Mouse (Mus musculus) lung, embryonic 14.5 days (tissue): Measurements from ENCODE around the gene Nox4. TPM values are rescaled to one million over a fixed set of nuclear protein-coding genes. Genes with fewer than 3 reads are reported as not detected.

Experiments
- ATAC-seq: fragments of 200-750 bp; cut with Nextera tagmentation; 2 replicates; pipeline ENCODE4 v1.8.0; 2017; ENCODE audit warnings: mild to moderate bottlenecking, moderate TSS enrichment, moderate library complexity; ENCODE audit not compliant: insufficient read depth
- DNase-seq: peaks from one replicate; pipeline ENCODE4 v3.0.0-alpha.2; 2015
- H3K27ac ChIP-seq: fragments of 300-500 bp; sonication (generic); 2 replicates; pipeline ENCODE4 v1.5.1; 2014; ENCODE audit warnings: low read depth, mild to moderate bottlenecking, moderate library complexity
- H3K27me3 ChIP-seq: fragments of 300-500 bp; sonication (generic); 2 replicates; pipeline ENCODE4 v1.6.1; 2014; ENCODE audit warnings: low read length, control low read depth; ENCODE audit not compliant: insufficient read depth
- H3K36me3 ChIP-seq: fragments of 300-500 bp; sonication (generic); 2 replicates; pipeline ENCODE4 v1.6.1; 2014; ENCODE audit warnings: control low read depth; ENCODE audit not compliant: insufficient read depth
- H3K4me1 ChIP-seq: fragments of 300-500 bp; sonication (generic); 2 replicates; pipeline ENCODE4 v1.6.1; 2014; ENCODE audit warnings: antibody characterized with exemption, control low read depth; ENCODE audit not compliant: insufficient read depth
- H3K4me2 ChIP-seq: fragments of 300-500 bp; sonication (generic); 2 replicates; pipeline ENCODE4 v1.6.1; 2014; ENCODE audit warnings: mild to moderate bottlenecking
- H3K4me3 ChIP-seq: fragments of 300-500 bp; sonication (generic); 2 replicates; pipeline ENCODE4 v1.5.1; 2014; ENCODE audit warnings: low read depth, low read length
- H3K9ac ChIP-seq: fragments of 300-500 bp; sonication (generic); 2 replicates; pipeline ENCODE4 v1.6.1; 2014
- H3K9me3 ChIP-seq: fragments of 300-500 bp; sonication (generic); 2 replicates; pipeline ENCODE4 v1.6.1; 2016; ENCODE audit warnings: low read depth, low read length, control low read depth
- CTCF ChIP-seq: IDR thresholded peaks from 2 replicates; pipeline ENCODE4 v1.5.1; 2016; ENCODE audit warnings: antibody characterized with exemption, low read depth
- WGBS: fragments of 180-500 bp; shearing (Covaris S2); extraction: QIAGEN DNeasy Blood & Tissue Kit; methylation state at CpG from one replicate; pipeline ENCODE4 v1.1.7; 2014; 5-methylcytosine and 5-hydroxymethylcytosine counted together
- polyA plus RNA-seq: library from polyadenylated mRNA; unstranded; fragments of >200 nt; fragmentation: Nextera tagmentation; extraction: Ambion mirVana; gene quantifications from 2 replicates; pipeline ENCODE4 v1.2.1, GENCODE M21; 2014

Nox4 gene
- 10.6 and 11.0 TPM in 2 replicates for polyA plus RNA-seq

DNA sequence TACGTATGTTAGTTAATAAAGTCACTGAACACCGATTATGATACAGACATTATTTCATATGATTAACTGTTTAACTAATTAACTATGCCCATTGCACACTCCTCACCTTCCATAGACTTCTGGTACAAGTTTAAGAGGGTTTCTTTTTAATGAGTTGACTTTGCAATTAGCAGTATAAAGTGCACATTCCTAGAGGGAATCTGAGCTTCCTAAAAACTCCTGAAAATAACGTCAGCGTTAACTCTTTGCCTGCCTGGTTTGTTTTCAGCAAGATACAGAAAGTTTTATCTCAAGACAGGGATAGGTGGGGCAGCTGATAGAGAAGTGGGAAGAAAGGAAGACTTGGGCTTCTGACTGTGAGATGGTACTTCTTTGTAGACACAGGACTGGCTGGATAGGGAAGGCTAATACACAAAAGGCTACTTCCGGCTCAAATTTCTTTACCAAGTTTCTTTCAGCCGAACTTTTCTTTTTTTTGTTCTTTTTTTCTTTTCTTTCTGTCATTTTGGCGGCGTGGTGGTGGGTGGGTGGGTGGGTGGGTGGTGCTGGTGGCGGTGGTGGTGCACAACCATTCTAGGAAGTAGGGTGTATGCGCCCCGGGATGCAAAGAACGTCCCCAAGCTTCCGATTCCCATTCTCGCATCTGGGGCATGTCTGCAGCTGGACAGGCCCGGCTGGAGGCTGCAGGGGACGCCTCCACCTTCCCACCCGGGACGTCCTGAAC lies at the start of gene Nox4:
Gene Nox4 (plus strand): TSS at position 241 of the 724 bp plus-strand sequence.
- H3K4me1 ChIP-seq = peaks cover 5% of the 10 kb centered on the region; the same call in 1 of the 2 replicates
- peak within 1 kb of the TSS; percentile 93 for H3K27ac ChIP-seq
- ATAC-seq = peak; percentile 53
- TF ChIP-seq CTCF = no peak
- WGBS = 8% methylated on average over 18 of the region's 18 CpGs
- no peaks in the 10 kb centered on the region for H3K36me3 ChIP-seq
- H3K27me3 ChIP-seq = no peaks in the 10 kb centered on the region
- H3K4me2 ChIP-seq = peak within 1 kb of the TSS; percentile 62
- H3K9ac ChIP-seq = peak within 1 kb of the TSS; percentile 77
- DNase-seq = no peak
- peak within 1 kb of the TSS; percentile 59 for H3K4me3 ChIP-seq
- H3K9me3 ChIP-seq = no peaks in the 10 kb centered on the region

- no peak for ATAC-seq
- Histone ChIP-seq H3K4me3 (no peak overlapping the region), H3K9ac (no peak overlapping the region), H3K27ac (no peak overlapping the region), H3K36me3 (no peaks in the 10 kb centered on the region), H3K27me3 (no peaks in the 10 kb centered on the region), H3K4me2 (no peak overlapping the region), H3K4me1 (no peaks in the 10 kb centered on the region), H3K9me3 (no peaks in the 10 kb centered on the region)
- TF ChIP-seq CTCF = no peak
- no peak for DNase-seq
Measured at GRCm38 (mm10) chr7:87204751-87205150, 41.1 kb upstream of the Nox4 start.

- H3K9ac ChIP-seq = no peak overlapping the region
- no peak overlapping the region for H3K4me2 ChIP-seq
- no peak overlapping the region for H3K4me3 ChIP-seq
- ATAC-seq (no peak), DNase-seq (no peak)
- no peaks in the 10 kb centered on the region for H3K9me3 ChIP-seq
- no peaks in the 10 kb centered on the region for H3K36me3 ChIP-seq
- H3K27me3 ChIP-seq = no peaks in the 10 kb centered on the region
- TF ChIP-seq CTCF = no peak
- no peaks in the 10 kb centered on the region for H3K4me1 ChIP-seq
- no peak overlapping the region for H3K27ac ChIP-seq
Measured at GRCm38 (mm10) chr7:87221712-87222111, 24.2 kb upstream of the Nox4 start.

DNA sequence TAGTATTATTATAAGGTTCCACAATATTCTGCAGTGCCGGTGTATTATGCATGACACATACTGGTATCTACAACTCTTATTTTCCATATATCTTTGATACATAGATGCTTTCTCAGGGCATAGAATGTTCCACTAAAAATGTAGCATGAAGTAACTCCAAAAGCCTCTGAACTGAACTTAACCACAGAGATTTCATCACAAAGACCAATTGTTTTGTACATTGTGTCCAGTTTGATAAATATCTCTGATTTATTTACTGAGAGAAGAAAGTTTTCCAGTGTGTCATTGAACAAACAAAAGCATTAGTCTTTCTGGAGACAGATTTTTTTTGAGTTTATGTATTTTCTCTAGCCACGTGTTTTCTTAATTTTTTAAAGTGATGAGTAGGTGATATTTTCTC lies 23.1 kb upstream of the Nox4 start:
- Histone ChIP-seq H3K4me2 (no peak overlapping the region), H3K27me3 (no peaks in the 10 kb centered on the region), H3K4me1 (no peaks in the 10 kb centered on the region), H3K27ac (no peak overlapping the region), H3K9ac (no peak overlapping the region), H3K9me3 (no peaks in the 10 kb centered on the region), H3K36me3 (no peaks in the 10 kb centered on the region), H3K4me3 (no peak overlapping the region)
- WGBS = 71% methylated on average over 2 of the region's 2 CpGs
- ATAC-seq (no peak), DNase-seq (no peak)
- no peak for TF ChIP-seq CTCF

DNA sequence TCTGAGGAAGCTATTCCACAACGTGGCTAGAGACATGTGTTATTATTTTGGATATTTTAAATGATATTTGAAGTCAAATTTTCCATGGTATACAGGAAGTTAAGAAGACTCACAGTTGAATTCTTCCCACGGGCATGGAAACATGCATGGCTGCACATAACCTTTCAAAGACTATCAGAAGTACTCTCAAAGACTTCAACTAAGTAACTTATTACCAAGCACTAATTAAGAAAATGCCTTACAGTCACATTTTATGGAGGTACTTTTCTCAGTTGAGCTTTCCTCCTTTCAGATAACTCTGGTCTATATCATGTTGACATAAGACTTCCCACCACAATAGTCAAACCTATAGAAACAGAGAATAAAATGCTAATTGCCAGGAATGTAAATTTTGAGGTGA lies 20.3 kb upstream of the Nox4 start:
- Histone ChIP-seq H3K9ac (no peak overlapping the region), H3K4me3 (no peak overlapping the region), H3K36me3 (no peaks in the 10 kb centered on the region), H3K27me3 (no peaks in the 10 kb centered on the region), H3K9me3 (no peaks in the 10 kb centered on the region), H3K4me1 (no peaks in the 10 kb centered on the region), H3K27ac (no peak overlapping the region), H3K4me2 (no peak overlapping the region)
- DNase-seq (no peak), ATAC-seq (no peak)
- WGBS = 41% methylated on average over 2 of the region's 2 CpGs
- TF ChIP-seq CTCF = no peak

- Histone ChIP-seq H3K36me3 (no peaks in the 10 kb centered on the region), H3K4me3 (no peak overlapping the region), H3K9ac (no peak overlapping the region), H3K27me3 (no peaks in the 10 kb centered on the region), H3K4me2 (no peak overlapping the region), H3K4me1 (no peaks in the 10 kb centered on the region), H3K9me3 (no peaks in the 10 kb centered on the region), H3K27ac (peak overlapping the region; percentile 75)
- ATAC-seq (peak; percentile 81), DNase-seq (peak; percentile 85)
- TF ChIP-seq CTCF = no peak
- WGBS = 41% methylated on average over 4 of the region's 4 CpGs
Measured at GRCm38 (mm10) chr7:87227051-87227948, 18.6 kb upstream of the Nox4 start.

DNA sequence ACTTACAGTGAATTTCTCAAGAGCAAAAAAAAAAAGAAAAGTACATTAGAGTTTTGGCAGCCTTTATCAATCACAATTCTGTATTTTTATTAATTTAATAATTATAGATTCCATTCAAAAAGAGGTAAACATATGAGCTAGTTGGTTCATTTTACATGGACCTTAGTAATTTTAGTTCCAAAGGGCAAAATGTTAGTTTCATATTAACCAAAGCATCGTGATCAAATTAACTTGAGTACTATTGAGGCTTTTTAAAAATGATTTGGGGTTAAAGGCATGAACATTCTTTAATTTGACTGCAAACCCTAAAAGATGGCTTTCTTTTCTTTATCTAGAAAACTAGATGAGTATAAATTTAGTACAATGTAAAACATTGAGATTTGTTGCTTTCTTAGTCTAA lies 16.4 kb upstream of the Nox4 start:
- H3K27me3 ChIP-seq = no peaks in the 10 kb centered on the region
- 75% methylated on average over 1 of the region's 1 CpGs for WGBS
- H3K27ac ChIP-seq = no peak overlapping the region
- H3K4me1 ChIP-seq = no peaks in the 10 kb centered on the region
- DNase-seq (no peak), ATAC-seq (no peak)
- H3K9me3 ChIP-seq = no peaks in the 10 kb centered on the region
- H3K9ac ChIP-seq = no peak overlapping the region
- no peak overlapping the region for H3K4me3 ChIP-seq
- no peak overlapping the region for H3K4me2 ChIP-seq
- TF ChIP-seq CTCF = no peak
- no peaks in the 10 kb centered on the region for H3K36me3 ChIP-seq
